Mouse (Mus musculus): ENCODE results near the gene Stfa3.
"Not testable (repeated sequence)": the region's sequence is repeated elsewhere in the genome, so short reads cannot be mapped to it uniquely, and the experiment has no call there.

Gene Stfa3

GRCm38 (mm10) chr16:36455342-36455802, at the start of gene Stfa3:
Gene Stfa3 (minus strand): TSS chr16:36455392.
- DNase-seq: no peak

- DNase-seq: no peak
These were observed 47.1 kb upstream of the Stfa3 start for GRCm38 (mm10) chr16:36502286-36502685.

GRCm38 (mm10) chr16:36492420-36492819, 37.2 kb upstream of the Stfa3 start:
- no peak for DNase-seq

GRCm38 (mm10) chr16:36476866-36477265, 21.7 kb upstream of the Stfa3 start:
- DNase-seq: no peak

- no peak for DNase-seq
These were observed 20.3 kb upstream of the Stfa3 start for GRCm38 (mm10) chr16:36475530-36475929.

- no peak for DNase-seq
These were observed 19.7 kb upstream of the Stfa3 start for GRCm38 (mm10) chr16:36474849-36475248.

- peak; percentile 26 for DNase-seq
These were observed 18.3 kb upstream of the Stfa3 start for GRCm38 (mm10) chr16:36473217-36474216.

GRCm38 (mm10) chr16:36471066-36471633, 16.0 kb upstream of the Stfa3 start:
- no peak for DNase-seq

GRCm38 (mm10) chr16:36469955-36470478, 14.8 kb upstream of the Stfa3 start:
- no peak for DNase-seq

- no peak for DNase-seq
These were observed 14.2 kb upstream of the Stfa3 start for GRCm38 (mm10) chr16:36469367-36469766.

GRCm38 (mm10) chr16:36468862-36469261, 13.7 kb upstream of the Stfa3 start:
- DNase-seq: no peak

- DNase-seq: no peak
These were observed 12.7 kb upstream of the Stfa3 start for GRCm38 (mm10) chr16:36467936-36468335.

GRCm38 (mm10) chr16:36465436-36465835, 10.2 kb upstream of the Stfa3 start:
- no peak for DNase-seq

- DNase-seq: no peak
These were observed 8.9 kb upstream of the Stfa3 start for GRCm38 (mm10) chr16:36464076-36464475.

GRCm38 (mm10) chr16:36460426-36460825, 5.2 kb upstream of the Stfa3 start:
- DNase-seq: no peak

GRCm38 (mm10) chr16:36420979-36421378, 34.2 kb downstream of the Stfa3 start:
- DNase-seq: not testable (repeated sequence)

GRCm38 (mm10) chr16:36408357-36408756, 46.8 kb downstream of the Stfa3 start, which contains the start of gene Stfa2:
Gene Stfa2 (minus strand): TSS chr16:36408457.
- DNase-seq: no peak

Measured in liver (tissue).